Mouse (Mus musculus): ENCODE data around the gene Rfng.
"Not testable (repeated sequence)": the region's sequence is repeated elsewhere in the genome, so short reads cannot be mapped to it uniquely, and the experiment has no call there.

Rfng gene

GRCm38 (mm10) chr11:120768206-120768605 lies 15.8 kb downstream of the Rfng start:
- no peak for DNase-seq

- DNase-seq, result not testable (repeated sequence)
These were observed 17.0 kb downstream of the Rfng start for GRCm38 (mm10) chr11:120767023-120767422.

DNA sequence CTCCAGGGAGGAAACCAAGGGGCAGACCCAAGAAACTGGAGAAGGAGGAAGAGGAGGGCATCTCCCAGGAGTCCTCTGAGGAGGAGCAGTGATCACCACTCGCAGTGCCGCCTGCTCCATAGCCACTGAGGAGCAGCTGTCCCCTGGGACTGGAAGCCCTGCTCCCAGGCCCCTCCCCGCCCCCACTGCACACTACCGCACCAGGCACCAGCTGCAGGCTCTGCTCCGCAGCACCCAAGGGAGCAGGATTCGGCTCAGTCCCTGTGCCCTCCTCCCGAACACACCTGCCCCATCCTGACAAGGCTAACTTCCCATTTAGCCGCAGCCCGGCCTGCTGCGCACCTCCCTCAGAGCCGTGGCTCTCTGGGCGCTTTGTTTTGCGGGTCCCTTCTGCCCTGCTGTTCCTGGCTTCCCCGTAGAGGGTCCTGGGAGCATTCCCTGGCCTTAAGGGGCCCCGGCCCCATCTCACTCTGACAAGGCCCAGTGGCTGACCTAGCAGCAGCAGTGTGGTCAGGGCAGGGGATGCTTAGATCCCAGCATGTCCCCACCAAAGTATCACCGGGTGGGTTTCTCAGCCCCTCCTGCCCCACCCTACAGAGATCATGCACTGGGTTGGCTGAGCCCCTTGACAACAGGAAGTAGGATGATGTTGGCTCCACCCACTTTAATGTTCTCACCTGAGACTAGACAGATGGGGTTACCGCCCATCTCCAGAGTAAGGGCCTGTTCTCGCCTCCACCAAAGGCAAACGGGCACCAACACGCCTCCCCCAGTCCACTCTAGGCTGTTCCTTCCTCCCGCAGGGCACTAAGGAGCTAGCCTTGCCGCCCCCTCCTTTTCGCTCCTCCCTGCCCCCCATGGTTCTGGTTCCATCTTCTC lies 20.6 kb downstream of the Rfng start:
- not testable (repeated sequence) for DNase-seq

GRCm38 (mm10) chr11:120762672-120763041 lies 21.4 kb downstream of the Rfng start, which contains the start of gene Hmga1b:
Hmga1b (plus strand) TSS chr11:120762794.
- not testable (repeated sequence) for DNase-seq

DNA sequence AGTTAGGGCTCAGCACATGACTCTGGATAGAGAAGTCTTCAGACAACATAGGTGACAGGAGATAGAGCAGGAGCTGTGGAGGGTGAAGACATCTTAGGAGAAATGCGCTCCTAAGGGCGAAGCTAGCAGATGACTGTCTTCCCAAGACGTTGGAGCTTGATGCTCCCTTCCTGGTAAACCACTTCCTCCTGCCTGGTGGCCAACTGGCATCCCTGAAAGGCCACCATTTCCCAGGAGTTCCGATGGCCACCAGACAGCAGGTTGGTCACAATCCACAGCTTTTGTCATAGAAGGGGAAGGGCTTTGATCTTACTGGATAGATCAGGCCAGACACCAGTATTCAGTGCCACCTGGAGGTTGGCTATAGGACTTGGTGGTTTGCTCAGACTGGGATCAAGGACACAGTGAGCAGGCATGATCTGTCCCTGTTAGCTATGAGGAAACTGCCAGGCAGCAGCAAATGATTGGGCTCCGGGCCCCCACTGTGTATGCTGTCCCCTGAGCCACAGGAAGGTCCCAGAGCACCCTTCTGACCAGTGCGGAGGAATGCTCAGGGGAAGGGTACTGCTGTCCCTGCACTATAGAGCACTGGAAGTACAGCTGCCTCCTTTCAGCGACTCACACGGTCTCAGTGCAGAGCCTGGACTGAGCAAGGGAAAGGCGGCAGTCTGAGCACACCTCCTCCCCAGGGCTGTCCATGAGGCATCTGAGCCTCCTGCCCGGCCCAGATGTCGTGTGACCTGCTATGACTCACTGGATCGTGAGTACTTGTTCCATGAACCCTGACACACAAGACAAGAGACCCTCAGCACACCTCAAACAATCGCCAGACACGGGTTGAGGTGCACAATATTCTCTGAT lies 22.0 kb downstream of the Rfng start:
- DNase-seq, result no peak

DNA sequence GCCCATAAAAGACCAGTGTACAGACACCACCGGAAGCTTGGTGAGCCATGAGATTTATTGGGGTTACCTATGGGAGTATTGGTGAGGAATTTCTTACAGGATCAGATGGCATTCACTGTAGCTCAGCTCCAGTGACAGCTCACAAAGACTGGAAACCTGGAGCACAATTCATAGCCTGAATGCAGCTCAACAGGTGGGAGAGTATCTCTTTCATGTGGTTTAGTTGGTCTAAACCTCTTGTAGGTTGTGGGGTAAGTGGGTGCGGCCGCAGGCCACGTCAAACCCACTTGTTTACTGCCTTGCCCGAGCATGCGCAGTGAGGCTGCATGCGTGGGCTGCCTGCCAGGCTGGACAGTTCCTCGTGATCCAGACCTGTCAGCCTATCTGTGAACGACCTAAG lies 23.8 kb downstream of the Rfng start:
- no peak for DNase-seq

GRCm38 (mm10) chr11:120751606-120752005 lies 32.4 kb downstream of the Rfng start:
- no peak for DNase-seq

- no peak for DNase-seq
These were observed 34.6 kb downstream of the Rfng start for GRCm38 (mm10) chr11:120749430-120749829.

DNA sequence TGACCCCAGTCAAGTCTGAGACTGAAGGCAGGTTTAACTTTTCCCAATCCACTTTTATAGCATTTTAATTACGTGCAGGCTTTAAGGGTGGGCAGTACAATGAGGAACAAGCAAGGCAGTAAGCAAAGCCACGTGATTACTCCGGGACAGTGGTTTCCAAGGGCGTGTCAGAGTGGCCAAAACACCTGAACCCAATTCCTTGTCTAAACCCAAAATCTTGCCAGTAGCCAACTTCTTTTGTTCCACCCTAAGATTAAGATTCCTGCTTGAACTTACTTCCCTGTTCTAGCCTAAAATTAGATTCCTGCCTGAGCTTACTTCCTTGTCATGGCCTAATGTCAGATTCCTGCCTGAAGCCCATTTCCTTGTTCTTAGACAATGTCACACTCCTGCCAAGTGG lies 36.0 kb downstream of the Rfng start:
- no peak for DNase-seq

DNA sequence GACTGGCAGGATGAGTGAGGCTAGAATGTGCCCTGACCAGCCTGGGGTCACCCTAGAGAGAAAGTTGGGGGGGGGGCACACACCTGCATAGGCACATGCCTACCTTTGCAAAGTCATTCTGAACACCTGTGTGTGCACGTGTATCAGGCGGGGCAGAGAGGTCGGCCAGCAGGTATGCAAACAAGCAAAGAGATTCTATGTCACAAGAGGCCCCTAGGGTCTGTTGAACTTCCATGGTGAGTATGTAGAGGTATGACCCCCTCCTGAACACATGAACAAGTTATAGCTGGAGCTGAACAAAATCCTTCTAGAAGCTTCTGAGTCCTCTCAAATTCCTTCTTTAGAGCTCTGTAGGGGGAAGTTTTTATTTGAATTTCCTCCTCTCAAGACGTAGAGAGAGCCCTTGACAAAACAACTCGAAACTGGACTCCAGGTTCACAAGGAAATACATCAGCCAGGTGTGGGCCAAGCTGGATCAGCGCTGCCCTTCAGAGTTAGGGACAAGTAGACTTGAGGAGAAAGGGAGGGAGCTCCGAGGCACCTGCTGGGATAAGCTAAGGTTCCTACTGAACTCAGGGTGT lies 39.8 kb downstream of the Rfng start:
- DNase-seq, result no peak

- DNase-seq, result no peak
These were observed 43.0 kb downstream of the Rfng start for GRCm38 (mm10) chr11:120740981-120741380.

GRCm38 (mm10) chr11:120736424-120736823 lies 47.6 kb downstream of the Rfng start:
- DNase-seq, result no peak

DNA sequence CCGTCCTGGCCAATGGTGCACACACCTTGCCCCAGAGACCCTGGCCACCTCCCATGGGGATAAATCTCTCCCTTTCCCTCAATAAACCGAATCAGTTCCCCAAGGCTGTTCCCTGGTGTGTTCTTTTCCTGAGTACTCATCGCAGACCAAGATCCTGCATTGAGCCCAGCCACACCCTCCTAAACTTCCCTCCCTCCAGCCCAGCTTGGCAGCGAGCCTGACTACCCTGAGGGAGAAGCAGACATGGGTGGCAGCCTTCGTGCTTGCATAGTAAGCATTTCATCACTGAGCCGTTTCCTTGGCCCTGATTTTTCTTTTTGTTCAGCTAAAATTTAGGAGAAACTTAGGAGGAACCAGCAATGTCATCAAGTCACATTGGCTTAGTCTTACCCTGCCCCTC lies 50.5 kb downstream of the Rfng start:
- no peak for DNase-seq

DNA sequence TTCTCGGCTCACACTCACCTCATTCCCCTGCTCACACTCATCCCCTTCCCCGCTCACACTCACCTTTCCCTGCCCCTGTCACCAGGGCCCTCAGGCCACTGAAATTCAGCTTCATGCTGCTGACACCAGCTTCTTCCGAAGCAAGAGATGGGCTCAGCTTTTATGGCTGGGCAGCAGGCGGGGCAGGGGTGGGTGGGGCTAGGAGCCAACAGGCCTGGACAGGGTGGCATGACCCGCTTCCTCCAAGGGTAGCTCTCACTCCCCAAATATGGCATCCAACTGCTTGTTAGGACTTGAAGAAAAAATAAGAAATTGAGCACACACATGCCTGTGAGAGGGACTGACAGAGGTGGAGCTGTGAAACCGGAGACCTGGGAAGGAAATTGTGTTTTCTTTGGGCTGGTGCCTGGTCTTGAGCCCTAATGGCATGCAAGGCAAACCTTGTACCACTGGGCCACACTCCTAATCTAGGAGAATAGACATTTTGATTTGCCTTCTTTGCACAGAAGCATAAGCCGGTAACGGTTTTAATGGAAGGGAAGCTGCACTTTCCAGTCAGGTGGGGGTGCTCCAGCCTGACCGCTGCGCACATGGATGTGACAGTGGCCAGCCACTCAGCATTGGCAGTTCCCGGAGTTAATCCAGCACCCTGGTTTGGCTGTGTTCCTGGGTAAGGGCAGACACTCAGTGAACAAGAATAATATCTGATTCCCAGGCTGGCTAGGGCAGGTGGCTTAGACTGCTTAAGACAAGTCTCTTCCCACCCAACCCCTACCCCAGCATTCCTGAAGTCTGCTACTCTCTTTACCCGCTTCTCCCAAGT lies 51.9 kb downstream of the Rfng start, which contains the start of gene Cbr2:
Gene Cbr2 (minus strand): TSS at position 257 of the 823 bp plus-strand sequence.
- DNase-seq, result no peak

DNA sequence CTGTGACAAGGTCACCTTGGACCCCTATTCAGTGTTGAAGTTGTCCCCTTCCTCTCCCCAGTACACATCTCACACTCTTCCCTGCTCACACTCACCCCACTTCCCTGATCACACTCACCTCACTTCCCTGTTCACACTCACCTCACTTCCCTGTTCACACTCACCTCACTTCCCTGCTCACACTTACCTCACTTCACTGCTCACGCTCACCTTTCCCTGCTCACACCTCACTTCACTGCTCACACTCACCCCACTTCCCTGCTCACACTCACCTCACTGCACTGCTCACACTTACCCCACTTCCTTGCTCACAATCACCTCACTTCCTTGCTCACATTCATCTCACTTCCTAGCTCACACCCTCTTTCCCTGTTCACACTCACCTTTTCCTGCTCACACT lies 52.6 kb downstream of the Rfng start:
- no peak for DNase-seq

Data from cerebellum, adult 11 months (tissue).